Mouse (Mus musculus): ENCODE results near the gene Azin2.

Gene Azin2

GRCm38 (mm10) chr4:128935595-128935994, 26.6 kb downstream of the Azin2 start:
- in situ Hi-C loops (cut with MboI, MseI), result no loop called here

DNA sequence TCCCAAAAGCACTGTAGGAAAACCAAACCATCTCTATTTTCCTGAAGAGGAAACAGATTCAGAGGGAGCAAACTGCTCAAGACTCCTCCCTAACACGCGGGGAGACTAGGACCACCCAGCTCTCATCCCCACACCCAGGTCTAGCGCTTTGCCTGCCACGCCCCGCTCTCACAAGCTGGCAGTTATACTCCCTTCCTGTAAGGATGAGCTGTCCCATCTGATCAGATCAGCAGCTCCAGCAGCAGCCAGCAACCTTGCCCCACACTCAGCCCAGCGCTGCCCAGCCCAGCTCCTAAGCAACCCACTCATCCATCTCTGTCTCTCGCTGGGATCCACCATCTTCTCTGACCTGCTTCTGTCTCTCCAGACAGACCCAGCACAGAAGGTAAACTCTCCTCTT, 29.5 kb downstream of the Azin2 start:
- in situ Hi-C loops (cut with MboI, MseI), result no loop called here

DNA sequence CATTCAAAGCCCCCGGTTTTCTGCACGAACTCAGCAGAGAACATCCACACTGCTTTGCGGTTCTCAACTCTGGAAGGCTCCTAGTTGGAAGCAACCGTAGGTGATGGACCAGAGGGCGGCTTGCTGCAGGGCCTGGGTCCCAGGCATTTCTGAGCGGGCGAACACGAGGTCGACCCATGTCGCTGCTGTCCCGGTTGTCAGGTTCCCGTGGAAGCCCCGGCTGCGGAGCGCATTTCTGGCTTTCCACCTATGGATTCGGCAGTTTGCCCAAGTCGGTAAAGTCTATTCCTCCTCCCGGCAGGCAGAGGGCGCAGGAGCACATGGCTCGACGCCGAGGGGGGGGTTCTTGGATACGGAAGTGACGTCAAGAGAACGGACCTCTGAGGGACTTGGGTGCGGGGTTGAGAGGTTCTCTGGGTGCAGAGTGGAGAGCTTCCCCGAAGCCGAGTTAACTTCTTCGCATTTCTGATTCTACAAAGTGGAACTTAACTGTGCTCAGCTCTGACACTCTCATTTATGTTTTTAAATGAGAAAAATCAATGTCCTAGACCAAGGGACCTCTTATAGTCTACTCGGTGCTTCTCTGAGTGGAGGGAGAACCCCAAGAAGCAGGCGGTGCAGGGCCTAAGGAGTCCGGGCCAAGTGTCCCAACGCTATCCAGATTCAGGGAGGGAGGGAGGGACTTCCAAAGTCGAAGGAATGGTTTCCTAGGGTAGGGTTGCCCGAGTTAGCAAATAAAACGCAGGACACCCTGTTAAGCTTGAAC, 37.2 kb downstream of the Azin2 start:
- in situ Hi-C loops (cut with MboI, MseI), result no loop called here

DNA sequence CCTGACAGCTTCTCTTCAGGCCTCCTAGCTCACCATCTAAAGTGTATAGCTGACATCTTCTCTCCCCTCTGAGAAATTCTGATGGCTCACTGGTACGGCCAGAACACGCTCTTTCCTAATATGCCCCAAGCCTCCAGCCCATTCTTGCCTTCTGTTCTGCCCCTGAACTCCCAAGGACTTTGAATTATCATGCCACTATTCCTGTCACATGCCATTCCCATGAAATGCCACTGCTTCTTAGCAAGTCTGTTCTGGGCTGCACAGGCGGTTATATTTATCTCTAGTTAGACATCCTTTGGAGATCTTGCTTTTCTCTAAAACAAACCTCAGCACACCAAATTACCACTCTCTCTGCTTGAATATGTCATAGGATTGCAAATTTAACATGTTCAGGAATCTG, 38.6 kb downstream of the Azin2 start:
- in situ Hi-C loops (cut with MboI, MseI), result no loop called here

- in situ Hi-C loops (cut with MboI, MseI), result no loop called here
Observed at GRCm38 (mm10) chr4:128919106-128919505, 43.1 kb downstream of the Azin2 start.

DNA sequence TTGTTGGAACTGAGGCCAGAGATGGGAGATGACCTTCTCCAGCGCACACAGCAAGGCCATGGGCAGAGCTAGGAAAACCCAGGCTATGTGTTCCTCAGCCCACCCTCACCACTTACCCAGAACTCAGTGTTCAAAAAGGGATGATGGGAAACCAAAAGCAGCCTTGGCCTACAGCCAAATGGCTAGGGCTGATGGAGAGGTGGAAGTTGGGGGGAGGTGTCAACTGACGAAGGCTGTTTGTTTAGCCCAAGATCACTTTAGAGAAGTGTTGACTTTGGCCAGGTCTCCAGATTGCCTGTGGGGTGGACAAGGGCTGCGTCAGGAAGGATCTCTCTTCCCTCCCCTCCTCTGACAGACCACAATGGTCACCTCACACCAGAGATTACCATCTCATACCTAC, 44.1 kb downstream of the Azin2 start:
- in situ Hi-C loops (cut with MboI, MseI), result no loop called here

GRCm38 (mm10) chr4:128917756-128918155, 44.5 kb downstream of the Azin2 start:
- in situ Hi-C loops (cut with MboI, MseI), result no loop called here

DNA sequence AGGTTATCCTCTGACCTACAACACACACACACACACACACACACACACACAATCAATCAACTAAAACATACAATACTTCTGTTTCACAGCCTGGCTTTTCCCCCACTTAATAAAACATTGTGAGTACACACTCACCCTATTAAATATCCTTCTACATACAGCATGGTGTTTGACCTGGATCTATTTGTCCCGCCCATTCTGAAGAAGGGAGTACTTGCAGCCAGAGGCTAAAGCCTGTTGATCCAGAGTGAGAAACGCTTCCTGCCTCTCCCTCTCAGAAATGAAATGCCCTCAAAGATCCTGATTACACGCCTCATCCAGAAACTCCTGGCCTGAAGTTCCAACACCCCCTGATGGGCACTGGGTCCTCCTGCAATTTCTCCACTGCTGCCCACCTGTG, 45.1 kb downstream of the Azin2 start:
- in situ Hi-C loops (cut with MboI, MseI), result no loop called here

GRCm38 (mm10) chr4:128913794-128914193, 48.4 kb downstream of the Azin2 start:
- in situ Hi-C loops (cut with MboI, MseI), result no loop called here

- in situ Hi-C loops (cut with MboI, MseI), result no loop called here
Observed at GRCm38 (mm10) chr4:128912085-128912484, 50.2 kb downstream of the Azin2 start.

DNA sequence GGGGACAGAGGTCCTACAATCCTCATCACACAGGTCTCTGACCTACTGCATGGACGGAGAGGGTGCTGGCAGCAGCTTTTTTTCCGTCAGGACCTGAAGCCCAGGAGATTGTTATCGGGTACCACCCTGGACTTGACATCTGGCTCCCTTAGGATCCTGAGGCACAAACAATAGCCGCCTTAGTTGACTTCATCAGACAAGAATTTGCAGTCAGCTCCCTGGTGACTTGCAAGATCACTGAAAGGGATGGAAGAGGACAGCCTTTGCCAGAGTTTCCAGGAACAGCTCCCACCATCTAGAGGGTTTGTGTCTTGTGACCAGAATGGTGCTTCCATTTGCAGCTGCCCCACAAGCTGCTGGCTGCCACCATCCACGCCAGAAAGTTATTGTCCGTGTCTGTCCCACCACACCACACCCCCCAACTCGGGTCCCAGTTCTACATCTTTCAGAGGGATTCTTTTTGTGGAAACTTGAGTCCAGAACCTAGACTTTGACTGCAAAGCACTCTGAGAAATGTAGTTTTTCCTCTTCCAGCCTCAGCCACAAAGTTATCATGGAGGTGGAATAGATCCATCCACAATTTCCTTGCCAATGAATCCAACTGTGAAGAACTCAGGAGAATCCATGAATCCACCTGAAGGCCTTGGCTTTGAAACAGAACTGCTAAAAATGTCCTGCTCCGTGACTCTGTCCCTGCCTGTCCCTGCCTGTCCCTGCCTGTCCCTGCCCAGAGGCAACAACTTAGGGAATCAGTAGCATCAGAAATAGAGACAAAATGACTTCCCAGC, 51.8 kb downstream of the Azin2 start:
- in situ Hi-C loops (cut with MboI, MseI), result no loop called here

GRCm38 (mm10) chr4:128909378-128909831, 52.8 kb downstream of the Azin2 start:
- in situ Hi-C loops (cut with MboI, MseI), result no loop called here

DNA sequence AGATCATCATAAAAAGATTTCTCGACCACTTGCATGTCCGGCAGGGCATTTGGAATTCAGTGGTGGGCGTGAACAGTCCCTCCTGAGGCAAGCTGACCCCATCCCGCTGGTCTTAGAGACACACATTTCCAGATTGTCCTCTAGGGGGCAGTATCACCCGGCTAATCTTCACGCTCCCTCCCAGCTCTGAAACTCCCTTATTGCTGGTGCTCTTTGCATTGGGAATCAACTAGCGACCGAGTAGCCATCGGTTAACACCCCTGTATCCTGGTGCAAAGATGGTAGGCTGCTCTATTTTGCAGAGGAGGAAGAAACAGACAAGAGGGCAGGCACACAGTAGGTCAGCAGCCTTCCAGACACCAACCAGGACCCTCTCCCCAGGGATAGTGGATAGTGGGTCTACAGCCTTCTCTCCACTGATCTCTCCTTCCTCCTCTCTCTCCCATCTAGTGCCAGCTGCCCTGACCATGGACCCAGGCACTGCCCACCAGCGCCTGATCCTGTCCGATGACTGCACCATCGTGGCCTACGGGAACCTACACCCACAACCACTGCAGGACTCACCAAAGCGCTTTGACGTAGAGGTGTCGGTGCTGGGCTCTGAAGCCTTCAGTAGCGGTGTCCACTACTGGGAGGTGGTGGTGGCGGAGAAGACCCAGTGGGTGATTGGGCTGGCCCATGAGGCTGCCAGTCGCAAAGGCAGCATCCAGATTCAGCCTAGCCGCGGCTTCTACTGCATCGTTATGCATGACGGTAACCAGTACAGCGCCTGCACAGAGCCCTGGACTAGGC, 53.5 kb downstream of the Azin2 start:
- in situ Hi-C loops (cut with MboI, MseI), result no loop called here

GRCm38 (mm10) chr4:128907238-128907968, 54.8 kb downstream of the Azin2 start:
- in situ Hi-C loops (cut with MboI, MseI), result no loop called here

DNA sequence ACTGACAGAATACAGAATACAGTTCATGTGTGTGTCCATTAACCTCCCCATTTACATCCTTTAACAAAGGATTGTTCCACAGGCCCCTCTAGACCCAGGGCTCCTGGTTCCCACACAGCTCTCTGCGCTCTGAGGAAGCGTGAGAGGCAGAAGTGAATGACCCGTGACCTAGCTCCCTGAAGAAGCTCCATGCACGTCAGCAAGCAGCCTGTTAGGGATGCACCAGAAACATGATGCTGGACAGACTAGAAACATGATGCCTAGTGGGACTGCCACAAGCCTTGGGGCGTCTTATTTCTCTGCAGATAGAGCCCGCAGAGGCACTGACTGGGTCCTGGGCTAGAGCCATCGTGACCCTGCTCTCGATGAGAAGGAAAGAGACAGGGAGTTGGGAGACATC, 55.5 kb downstream of the Azin2 start:
- in situ Hi-C loops (cut with MboI, MseI), result no loop called here

DNA sequence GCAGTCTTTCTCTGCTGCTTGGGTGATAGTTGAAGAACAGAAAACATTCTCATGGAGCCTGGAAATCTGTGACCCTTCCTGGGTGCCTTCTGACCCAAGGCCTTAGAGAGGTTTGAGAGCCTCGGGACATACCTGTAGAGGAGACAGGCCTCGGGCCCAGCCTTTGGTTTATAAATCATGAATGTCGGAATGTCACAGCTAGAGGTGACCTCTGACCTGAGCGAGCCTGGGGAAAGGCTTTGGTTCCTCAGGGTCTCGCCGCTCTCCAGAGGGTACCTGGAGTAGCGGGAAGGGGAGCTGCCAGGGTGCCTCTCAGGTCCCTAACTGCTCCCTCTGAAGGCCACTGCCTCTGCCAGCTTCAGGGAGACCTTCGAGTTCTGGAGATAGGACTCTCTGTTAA, 57.0 kb downstream of the Azin2 start:
- in situ Hi-C loops (cut with MboI, MseI), result no loop called here

- in situ Hi-C loops (cut with MboI, MseI), result no loop called here
Observed at GRCm38 (mm10) chr4:128904035-128904800, 58.0 kb downstream of the Azin2 start.

DNA sequence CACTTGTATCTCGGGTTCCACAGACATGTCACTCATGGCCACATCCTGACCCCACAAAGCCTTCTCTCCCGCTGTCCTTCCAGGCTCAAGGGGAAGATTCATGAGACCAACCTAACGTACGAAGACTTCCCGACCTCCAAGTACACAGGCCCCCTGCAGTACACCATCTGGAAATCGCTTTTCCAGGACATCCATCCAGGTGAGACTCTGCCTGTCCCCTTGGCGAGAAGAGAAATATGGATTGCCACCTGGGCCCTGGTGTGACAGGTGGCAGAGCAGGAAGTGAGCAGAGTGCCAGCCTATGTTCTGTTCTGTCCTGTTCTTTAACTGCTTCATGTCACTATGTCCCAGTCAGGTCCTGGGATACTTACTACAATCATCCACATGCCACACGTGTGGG, 59.9 kb downstream of the Azin2 start:
- in situ Hi-C loops (cut with MboI, MseI), result no loop called here

DNA sequence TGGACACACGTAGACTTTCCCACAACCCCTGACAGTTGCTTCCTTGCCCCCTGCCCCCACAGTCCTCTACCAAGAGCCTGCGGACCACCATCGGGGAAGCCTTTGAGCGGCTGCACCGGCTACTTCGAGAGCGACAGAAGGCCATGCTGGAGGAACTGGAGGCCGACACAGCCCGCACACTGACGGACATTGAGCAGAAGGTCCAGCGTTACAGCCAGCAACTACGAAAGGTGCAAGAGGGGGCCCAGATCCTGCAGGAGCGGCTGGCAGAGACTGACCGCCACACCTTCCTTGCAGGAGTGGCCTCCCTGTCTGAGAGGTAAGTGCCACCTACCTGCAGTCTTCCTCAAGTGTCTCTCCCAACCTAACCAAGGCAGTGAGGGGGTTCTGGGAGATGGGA, 61.8 kb downstream of the Azin2 start:
- in situ Hi-C loops (cut with MboI, MseI), result no loop called here

- in situ Hi-C loops (cut with MboI, MseI), result no loop called here
Observed at GRCm38 (mm10) chr4:128899332-128899731, 62.9 kb downstream of the Azin2 start.

DNA sequence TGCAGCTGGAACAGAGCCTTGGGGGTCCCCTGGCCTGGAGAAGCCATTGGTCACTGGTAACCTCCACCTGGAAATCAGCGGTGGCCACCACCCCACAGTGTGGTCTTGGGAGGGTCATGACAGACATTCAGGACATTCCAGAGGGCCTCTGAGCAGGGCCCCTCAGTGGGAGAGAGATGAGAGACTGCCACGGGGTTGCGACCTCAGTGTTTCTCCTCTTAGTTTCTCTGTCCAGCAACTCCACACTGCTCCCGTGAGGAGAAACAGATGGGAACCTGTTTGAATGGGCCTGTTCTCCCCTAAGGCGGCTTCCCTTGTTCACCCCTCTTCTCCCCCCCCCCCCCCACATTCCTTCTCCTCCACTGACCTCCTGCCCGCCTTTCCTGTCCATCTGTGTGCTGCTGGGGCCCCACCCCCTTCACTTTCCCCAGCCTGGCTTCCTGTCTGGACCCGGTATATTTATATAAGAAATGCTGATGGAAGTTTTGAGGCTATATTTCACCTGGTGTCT, 64.3 kb downstream of the Azin2 start:
- in situ Hi-C loops (cut with MboI, MseI), result no loop called here

Measured in T-helper 1 cell (primary cell).